Mouse (Mus musculus): Measurements from ENCODE around the gene Apcs. TPM values are rescaled to one million over a fixed set of nuclear protein-coding genes. Genes with fewer than 3 reads are reported as not detected.

Apcs gene
- total RNA-seq (2021), result not detected
- long read RNA-seq, experiment 1, result 0 reads
- long read RNA-seq, experiment 2, result 0 reads

GRCm38 (mm10) chr1:172894777-172895357 lies at the start of gene Apcs:
TSS of gene Apcs (minus strand) at chr1:172895041.
- intact Hi-C loops (cut with DNase I), result no loop called here

GRCm38 (mm10) chr1:172932197-172932596 lies 37.4 kb upstream of the Apcs start:
- DNase-seq, result no peak
- intact Hi-C loops (cut with DNase I), result no loop called here

More at GRCm38 (mm10) chr1:172894777-172895357, at the start of gene Apcs:
- DNase-seq, result no peak

- intact Hi-C loops (cut with DNase I), result no loop called here
- DNase-seq, result no peak
Observed at GRCm38 (mm10) chr1:172918450-172918849, 23.6 kb upstream of the Apcs start.

- DNase-seq, result no peak
- intact Hi-C loops (cut with DNase I), result no loop called here
Observed at GRCm38 (mm10) chr1:172917115-172917514, 22.3 kb upstream of the Apcs start.

- DNase-seq, result no peak
- intact Hi-C loops (cut with DNase I), result no loop called here
Observed at GRCm38 (mm10) chr1:172903313-172903712, 8.5 kb upstream of the Apcs start.

GRCm38 (mm10) chr1:172895435-172895834 lies 594 bp upstream of the Apcs start:
- DNase-seq, result no peak
- intact Hi-C loops (cut with DNase I), result no loop called here

GRCm38 (mm10) chr1:172876675-172877074 lies 18.2 kb downstream of the Apcs start:
- no peak for DNase-seq
- intact Hi-C loops (cut with DNase I), result no loop called here

- intact Hi-C loops (cut with DNase I), result no loop called here
- no peak for DNase-seq
Observed at GRCm38 (mm10) chr1:172875265-172875664, 19.6 kb downstream of the Apcs start.

- intact Hi-C loops (cut with DNase I), result no loop called here
- DNase-seq, result no peak
Observed at GRCm38 (mm10) chr1:172848171-172848570, 46.7 kb downstream of the Apcs start.

- intact Hi-C loops (cut with DNase I), result no loop called here
- DNase-seq, result no peak
Observed at GRCm38 (mm10) chr1:172847044-172847761, 47.6 kb downstream of the Apcs start.

Other genes with a start within 250 kb of the Apcs start
- gene Crp, start 197.0 kb downstream of the Apcs start, total RNA-seq (2021), result under 1 TPM in 1 of 2 experiments, not detected in 1; 0.15 TPM
- gene Olfr16, start 55.4 kb upstream of the Apcs start, total RNA-seq (2021), result not detected
- not detected for gene Olfr1408, start 242.3 kb upstream of the Apcs start, total RNA-seq (2021)